Mouse (Mus musculus) right cerebral cortex, postnatal 25 days (tissue): Measurements from ENCODE around the gene Tmem102.

Source experiments
- DNase-seq: peaks from one replicate; pipeline ENCODE4 v3.0.0; 2022

Tmem102 gene

DNA sequence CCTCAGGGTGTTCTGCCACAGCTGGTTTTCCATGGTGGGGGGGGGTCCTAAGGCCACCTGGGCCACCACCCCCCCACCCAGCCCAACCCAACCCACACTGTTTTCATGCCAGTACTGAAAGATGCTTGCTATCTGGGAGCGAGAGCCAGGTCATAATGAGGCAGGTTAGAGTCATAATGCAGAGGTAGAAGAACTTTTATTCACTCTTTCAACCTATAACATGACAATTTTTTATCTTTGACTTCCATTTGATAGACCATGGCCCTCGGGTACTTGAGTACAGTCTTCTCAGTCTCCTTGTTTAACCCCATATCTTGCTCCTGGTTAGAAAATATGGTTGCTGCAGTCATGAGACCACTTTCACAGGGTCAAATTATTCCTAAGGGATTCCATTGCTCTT lies 12.9 kb upstream of the Tmem102 start, which contains the start of gene Spem2:
Gene Spem2 (minus strand): TSS at position 101 of the 400 bp plus-strand sequence.
- no peak for DNase-seq

DNA sequence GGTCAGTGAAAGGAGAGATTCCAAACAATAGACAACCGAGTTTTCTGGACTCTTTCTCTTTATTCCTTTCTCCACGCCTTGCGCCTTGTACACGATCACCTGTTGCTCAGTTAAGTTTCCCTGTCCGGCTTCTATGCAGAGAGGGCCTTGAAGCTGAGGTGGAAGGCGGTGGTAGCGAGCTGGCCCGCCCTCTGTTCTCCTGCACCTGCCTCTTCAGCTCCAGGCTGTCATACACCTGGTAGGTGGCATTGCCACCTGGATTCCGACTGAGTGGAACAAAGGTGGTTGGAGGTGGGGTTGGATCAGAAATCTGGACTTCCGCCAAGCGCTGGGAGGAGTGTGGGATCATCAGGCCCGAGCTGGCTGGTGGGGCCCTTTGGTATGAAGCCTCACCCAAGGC lies 11.1 kb upstream of the Tmem102 start:
- no peak for DNase-seq

DNA sequence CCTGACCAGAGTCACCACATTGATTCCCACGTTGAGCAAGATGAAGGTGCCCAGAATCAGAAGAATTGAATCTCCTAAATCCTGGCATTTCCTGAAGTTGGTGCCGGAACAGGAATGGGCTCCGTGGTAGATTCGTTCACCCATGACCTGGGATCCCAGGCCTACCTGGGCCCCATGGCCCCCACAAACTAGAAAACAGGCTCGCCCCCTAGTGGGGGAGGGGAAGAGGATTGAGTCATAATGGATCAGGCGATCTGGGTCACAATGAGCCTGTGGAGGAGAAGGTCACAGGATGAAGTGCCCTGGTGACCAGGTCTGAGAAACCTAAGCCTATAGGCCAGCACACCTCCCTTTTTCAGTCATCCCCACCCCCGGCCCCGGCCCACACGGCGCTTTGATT lies 9.7 kb upstream of the Tmem102 start, which contains the start of gene Gm39566:
Gene Gm39566 (minus strand): TSS at position 144 of the 400 bp plus-strand sequence.
- no peak for DNase-seq

- DNase-seq: no peak
Observed at GRCm38 (mm10) chr11:69810280-69810679, 4.9 kb upstream of the Tmem102 start.

DNA sequence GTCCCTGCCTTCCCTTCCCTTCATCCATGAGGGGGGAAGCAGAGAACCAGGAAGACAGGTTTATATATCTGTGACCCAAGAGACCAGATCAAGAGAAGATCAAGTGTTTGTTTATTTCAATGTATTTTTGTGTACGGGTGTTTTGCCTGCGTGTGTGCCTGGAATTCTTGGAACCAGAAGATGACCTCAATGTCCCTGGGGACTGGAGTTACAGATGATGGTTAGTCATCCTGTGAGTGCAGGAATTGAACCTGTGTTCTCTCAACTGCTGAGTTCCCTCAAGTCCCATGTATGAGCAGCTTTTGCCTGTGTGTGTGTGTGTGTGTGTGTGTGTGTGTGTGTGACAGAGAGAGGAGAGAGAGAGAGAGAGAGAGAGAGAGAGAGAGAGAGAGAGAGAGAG lies 2.2 kb upstream of the Tmem102 start:
- no peak for DNase-seq

- DNase-seq: no peak
Observed at GRCm38 (mm10) chr11:69806378-69806777, 954 bp upstream of the Tmem102 start.

- DNase-seq: no peak
Observed at GRCm38 (mm10) chr11:69804652-69804940, 828 bp downstream of the Tmem102 start.

DNA sequence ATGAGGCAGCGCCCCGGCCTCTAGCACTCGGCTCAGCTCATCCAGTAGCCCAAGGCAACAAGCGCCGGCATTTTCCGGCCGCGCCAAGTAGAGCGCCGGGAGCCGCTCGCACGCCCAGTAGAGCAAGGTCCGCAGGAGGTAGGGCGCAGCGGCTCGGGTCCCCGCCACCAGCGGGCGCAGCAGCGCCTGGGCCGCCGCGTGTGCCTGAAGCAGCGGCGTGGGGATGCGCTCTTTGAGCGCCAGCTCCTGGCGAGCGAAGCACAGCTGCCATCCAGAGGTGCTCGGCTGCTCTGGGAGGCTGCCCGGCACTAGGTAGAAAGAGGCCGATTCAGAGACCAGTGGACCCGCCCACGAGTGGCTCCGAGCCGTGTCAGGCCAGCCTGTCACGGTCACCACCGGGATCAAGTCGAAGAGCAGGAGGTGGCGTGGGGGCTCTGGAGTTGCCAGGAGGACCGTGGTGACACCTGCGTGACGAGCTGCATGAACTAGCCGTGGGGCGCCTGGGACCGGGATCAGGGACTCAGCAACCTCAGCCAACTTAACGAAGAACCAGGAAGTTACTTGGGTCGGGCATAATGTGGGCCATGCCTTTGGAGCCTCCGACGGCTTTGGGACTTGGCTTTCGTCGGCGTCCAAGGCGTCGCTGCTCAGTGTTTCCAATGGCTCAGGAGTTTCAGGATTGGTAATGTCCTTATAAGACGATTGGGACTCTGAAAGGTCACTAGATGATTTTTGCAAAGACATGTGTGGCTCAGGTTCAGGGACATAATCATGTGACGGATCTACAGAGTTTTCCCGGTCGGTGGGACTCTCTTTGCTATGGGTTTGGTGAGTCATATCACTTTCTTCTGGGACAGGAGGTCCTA lies 1.4 kb downstream of the Tmem102 start:
- DNase-seq: peak; percentile 77

DNA sequence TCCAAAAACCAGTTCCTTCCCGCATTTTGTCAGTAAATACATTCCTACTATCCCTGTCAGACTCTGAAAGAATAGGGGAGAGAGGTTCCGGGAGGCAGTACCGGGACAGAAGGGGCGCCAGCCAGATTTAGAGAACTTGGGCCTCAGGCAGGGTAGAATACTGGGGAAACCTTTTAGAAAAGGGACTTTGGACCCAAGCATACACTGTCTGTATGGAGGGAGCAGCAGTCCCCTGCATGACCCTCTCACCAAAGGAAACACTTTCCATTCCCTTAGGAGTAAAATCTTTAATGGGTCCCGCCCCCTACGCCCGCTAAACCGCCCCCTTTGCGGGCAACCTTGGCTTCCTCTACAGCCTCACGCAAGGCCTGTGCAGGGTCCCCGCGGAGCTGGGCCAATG lies 2.1 kb downstream of the Tmem102 start:
- no peak for DNase-seq

DNA sequence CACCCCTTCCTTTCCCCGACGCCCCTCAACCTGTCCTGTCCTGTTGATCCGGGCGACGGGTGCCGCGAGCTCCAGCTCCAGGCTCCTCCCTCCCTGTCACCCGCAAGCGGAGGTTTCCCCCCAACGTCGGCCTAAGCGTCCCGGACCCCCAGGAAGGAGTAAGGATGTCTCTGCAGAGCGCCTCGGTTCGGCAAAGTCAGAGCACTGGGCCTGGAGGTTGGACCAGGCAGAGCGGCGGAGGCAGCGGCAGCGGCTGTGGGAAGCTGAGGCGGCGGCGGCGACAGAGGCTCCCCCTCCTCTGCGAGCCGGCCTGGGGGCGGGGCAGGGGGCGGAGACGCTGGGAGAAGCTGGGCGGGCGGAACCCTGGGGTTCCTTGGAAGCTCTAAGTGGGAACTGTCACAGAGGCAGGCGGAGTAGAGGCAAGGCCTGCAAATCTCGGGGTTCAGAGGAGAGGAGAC lies 2.7 kb downstream of the Tmem102 start:
- DNase-seq: peak; percentile 84

- no peak for DNase-seq
Observed at GRCm38 (mm10) chr11:69801379-69801977, 3.9 kb downstream of the Tmem102 start, which contains the start of gene Fgf11. Fgf11 (minus strand) TSS chr11:69801857.

- DNase-seq: no peak
Observed at GRCm38 (mm10) chr11:69800392-69801197, 4.8 kb downstream of the Tmem102 start.

GRCm38 (mm10) chr11:69800138-69800391 lies 5.4 kb downstream of the Tmem102 start:
- DNase-seq: no peak

GRCm38 (mm10) chr11:69799394-69800137 lies 5.9 kb downstream of the Tmem102 start:
- DNase-seq: no peak

DNA sequence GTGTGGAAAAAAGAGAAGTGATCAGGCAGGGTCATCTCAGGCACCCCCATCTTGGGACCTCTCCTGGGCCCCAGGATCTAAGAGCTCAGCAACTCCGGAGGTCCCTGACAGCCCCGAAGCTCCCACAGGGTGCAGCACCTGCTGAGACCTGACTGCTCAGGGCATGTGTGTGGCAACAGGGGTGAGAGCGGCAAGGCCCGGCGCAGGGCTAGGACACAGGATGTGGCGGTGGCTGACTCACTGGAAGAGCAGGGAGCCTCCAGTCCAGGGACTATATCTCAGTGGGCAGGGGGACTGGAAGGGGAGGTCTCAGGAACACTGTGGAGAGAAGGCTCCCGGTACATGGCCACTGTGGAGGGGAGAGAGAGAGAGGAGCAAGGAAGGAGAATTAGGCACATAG lies 7.5 kb downstream of the Tmem102 start:
- DNase-seq: no peak

DNA sequence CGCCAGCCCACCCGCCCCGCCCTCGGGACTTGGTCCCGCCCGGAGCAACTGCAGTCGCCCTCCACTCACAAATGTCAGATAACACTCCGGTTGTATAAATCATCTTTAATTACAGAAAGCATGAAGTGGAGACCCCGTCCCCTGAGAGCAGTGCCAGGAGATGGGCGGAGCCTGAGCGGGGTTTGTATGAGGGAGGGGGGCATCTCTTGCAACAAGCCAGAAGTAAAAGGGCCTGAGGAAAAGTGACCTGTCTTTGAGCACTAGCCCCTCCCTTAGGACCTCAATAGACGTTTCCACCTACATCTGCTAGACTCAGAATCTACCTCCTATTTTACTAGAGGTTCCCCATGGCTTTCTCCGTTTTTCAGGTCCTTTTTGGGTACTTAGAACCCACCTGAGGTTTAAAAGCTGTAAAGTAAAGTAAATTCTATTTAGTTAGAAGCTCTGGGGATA lies 9.4 kb downstream of the Tmem102 start:
- no peak for DNase-seq

DNA sequence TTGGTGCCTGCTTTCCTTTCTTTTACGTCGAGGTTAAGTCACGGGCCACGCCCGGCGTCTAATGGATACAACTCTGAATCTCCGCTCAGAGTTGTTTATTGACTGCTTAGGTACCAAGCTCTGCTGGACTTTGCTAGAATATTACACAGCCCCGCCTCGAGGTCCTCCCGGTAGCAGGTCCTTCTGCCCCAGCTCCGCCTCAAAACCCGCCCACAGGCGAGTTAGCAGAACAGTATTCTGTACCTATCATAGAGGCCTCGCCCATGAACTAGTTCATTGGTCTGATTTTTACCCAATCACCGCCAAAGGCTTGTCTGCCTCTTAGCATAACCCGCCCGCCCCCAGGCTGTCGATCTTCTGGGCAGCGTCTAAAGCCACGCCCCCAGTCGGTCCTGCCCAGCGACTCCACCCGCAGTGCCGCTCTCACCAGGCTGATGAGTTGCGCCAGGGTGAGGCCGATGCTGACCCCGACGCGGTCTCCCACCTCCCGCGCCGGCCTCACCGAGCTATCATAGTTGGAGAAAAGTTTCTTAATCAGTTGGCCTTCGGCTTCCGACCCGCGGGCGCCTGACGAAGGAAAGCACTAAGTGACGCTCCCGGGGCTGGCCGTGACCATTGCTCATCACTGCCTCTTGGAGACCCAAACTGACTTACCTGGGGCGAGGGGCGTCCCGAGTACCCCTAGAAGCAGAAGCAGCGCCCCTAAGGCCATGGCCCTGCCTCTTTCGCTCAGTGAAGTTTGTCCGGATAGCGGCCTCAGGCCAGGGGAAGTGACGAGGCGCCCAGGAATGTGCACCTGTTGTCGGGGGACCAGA lies 10.0 kb downstream of the Tmem102 start, which contains the start of gene Chrnb1:
Gene Chrnb1 (minus strand): TSS at position 776 of the 815 bp plus-strand sequence.
- peak; percentile 86 for DNase-seq

DNA sequence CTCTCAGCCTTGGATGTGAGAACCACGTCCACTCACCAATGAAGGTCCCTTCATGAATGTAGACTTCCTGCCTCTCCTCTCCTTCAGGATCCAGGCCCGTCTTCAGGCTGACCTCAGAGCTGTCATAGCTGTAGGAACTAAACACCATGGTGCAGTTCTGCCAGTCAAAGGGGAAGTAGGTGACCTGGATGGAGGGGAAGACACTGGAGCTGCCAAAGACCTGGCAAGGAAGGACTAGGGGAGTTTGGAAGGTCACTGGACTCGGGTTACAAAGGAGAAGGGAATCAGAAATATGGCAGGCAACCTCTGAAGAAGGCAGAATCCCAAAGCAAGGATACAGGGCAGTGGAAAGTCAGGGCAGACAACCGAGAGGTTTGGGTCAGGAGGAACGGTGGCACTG lies 12.0 kb downstream of the Tmem102 start:
- DNase-seq: no peak

DNA sequence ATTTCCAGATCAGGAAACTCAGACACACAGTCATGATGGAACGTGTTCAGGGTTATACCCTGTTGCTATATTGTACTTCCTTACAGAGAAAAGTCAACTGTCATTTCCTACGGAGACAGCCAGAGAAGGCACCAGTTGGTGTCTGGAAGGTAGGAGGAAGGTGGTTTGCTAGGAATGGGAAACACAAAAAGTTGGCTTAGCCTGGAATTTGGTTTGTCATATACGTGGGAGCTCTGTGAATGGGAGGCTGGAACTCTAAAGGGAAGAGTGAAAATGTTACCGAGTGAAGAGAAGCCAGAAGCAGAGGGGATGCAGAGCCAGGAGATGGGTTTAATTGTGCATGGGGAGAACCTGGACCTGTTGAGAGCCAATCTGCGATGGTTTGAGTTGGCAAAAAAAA lies 14.0 kb downstream of the Tmem102 start:
- DNase-seq: no peak

GRCm38 (mm10) chr11:69789431-69789830 lies 16.0 kb downstream of the Tmem102 start:
- DNase-seq: no peak

DNA sequence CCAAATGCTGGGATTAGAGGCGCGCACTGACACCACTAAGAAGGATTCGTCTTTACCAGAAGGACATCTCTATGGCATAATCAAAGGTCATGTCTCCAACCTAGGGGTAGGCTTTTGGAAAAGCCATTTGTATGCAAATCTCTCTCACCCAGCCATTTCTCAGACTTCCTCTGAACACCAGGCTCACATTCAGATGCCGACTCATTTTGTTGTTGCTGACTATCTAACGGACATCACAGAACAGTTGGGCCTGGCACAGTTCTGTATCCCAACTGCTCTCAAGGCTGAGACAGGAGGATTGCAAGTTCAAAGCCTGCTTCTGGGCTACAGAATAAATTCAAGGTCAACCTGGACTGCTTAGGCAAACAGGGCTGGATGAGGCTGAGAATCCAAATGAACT lies 18.1 kb downstream of the Tmem102 start:
- no peak for DNase-seq

DNA sequence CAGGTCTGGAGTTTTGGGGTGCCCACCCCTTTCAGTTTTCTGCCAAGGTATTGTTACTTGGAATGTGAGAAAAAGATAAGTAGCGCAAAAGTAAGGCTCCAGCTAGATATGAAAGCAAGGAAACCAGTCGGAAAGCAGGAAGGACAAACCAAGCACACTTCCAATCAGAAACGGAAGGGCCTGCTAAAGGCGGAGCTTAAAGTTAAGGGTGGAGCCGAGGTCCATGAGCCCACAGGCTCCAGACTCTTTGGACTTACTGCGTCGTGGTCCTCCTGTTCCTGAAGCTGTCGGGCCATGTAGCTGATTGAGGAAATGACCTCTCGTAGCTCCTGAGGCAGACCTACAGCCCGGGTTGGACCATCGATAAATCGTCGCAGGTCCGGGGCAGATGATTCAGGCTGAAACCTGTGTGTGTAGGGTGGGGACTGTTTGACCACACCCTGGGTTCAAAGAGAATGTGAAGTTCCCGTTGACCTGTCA lies 20.6 kb downstream of the Tmem102 start:
- DNase-seq: no peak
